Mouse (Mus musculus): Measurements from ENCODE around the gene Coro1b. TPM values are rescaled to one million over a fixed set of nuclear protein-coding genes. Genes with fewer than 3 reads are reported as not detected.

Gene Coro1b
- polyA plus RNA-seq, 1 experiment from 2014 or later = 124 TPM

DNA sequence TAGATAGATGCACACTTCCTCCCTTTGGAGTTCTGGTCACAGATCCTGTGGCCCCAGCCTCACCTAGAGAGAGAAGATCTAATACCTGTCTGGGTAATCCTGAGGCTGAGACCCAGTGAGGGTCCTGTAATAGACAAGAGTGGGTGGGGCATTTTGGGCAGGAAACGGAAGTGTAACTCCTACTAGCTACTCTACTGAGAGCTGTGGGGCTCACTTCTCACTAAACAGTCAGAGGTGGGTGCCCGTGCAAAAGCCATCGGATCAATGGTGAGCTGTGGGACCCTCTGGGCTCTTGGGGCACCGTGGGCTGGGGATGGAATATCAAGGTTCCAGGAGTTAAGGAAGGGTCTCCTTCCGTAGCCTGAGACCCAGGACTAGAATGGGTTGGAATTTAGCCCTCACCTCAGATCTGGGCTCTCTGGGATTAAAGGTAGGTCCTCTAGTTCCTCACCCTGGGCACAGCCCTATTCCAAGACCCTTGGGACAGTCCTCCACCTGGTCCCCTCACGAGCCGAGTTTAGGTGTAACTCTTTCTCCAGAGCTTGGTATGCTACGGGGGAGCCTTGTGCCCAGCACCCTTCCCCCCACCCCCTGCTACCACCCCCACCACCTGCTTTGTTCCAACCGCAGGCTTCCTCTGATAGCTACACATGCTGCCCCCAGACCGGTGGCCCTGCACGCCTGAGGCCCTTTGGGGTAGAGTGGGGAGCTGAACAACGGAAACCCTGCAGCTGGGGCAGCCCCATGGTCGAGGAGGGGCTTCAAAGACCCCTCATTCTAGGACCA lies 6.2 kb downstream of the Coro1b start:
- no peaks in the 10 kb centered on the region for H3K9me3 ChIP-seq (ENCODE audit: control insufficient read depth, low read length)
- no peak overlapping the region for H3K9ac ChIP-seq (ENCODE audit: low read length)
- DNase-seq (ENCODE audit: low spot score) (no peak), ATAC-seq (ENCODE audit: insufficient number of reproducible peaks, low FRiP score, low TSS enrichment, low read depth) (no peak)
- 80% methylated on average over 13 of the region's 13 CpGs for WGBS
- H3K36me3 ChIP-seq (ENCODE audit: control insufficient read depth, insufficient read depth, low read length) = peaks cover 26% of the 10 kb centered on the region
- no peaks in the 10 kb centered on the region for H3K4me1 ChIP-seq (ENCODE audit: control insufficient read depth, insufficient read depth, low read length)
- no peaks in the 10 kb centered on the region for H3K27me3 ChIP-seq (ENCODE audit: control insufficient read depth, insufficient read depth, low read length)
- H3K4me2 ChIP-seq (ENCODE audit: low read depth, severe bottlenecking) = no peak overlapping the region
- no peak overlapping the region for H3K27ac ChIP-seq (replicated peaks; ENCODE audit: low read depth, low read length)
- H3K4me3 ChIP-seq (ENCODE audit: low read depth, low read length) = no peak overlapping the region

- H3K4me2 ChIP-seq (ENCODE audit: low read depth, severe bottlenecking) = no peak overlapping the region
- H3K9me3 ChIP-seq (ENCODE audit: control insufficient read depth, low read length) = no peaks in the 10 kb centered on the region
- H3K36me3 ChIP-seq (ENCODE audit: control insufficient read depth, insufficient read depth, low read length) = peaks cover 26% of the 10 kb centered on the region
- H3K27me3 ChIP-seq (ENCODE audit: control insufficient read depth, insufficient read depth, low read length) = no peaks in the 10 kb centered on the region
- H3K27ac ChIP-seq (replicated peaks; ENCODE audit: low read depth, low read length) = no peak overlapping the region
- ATAC-seq (ENCODE audit: insufficient number of reproducible peaks, low FRiP score, low TSS enrichment, low read depth) = no peak
- WGBS = 81% methylated on average over 6 of the region's 6 CpGs
- H3K9ac ChIP-seq (ENCODE audit: low read length) = no peak overlapping the region
- H3K4me1 ChIP-seq (ENCODE audit: control insufficient read depth, insufficient read depth, low read length) = no peaks in the 10 kb centered on the region
- DNase-seq (ENCODE audit: low spot score) = no peak
- H3K4me3 ChIP-seq (ENCODE audit: low read depth, low read length) = no peak overlapping the region
Measured at GRCm38 (mm10) chr19:4155223-4156072, 7.0 kb downstream of the Coro1b start.

- 75% methylated on average over 20 of the region's 20 CpGs for WGBS
- peaks cover 24% of the 10 kb centered on the region for H3K36me3 ChIP-seq (ENCODE audit: control insufficient read depth, insufficient read depth, low read length)
- H3K27ac ChIP-seq (replicated peaks; ENCODE audit: low read depth, low read length) = no peak overlapping the region
- ATAC-seq (ENCODE audit: insufficient number of reproducible peaks, low FRiP score, low TSS enrichment, low read depth) = no peak
- H3K27me3 ChIP-seq (ENCODE audit: control insufficient read depth, insufficient read depth, low read length) = no peaks in the 10 kb centered on the region
- DNase-seq (ENCODE audit: low spot score) = no peak
- H3K9ac ChIP-seq (ENCODE audit: low read length) = no peak overlapping the region
- no peak overlapping the region for H3K4me2 ChIP-seq (ENCODE audit: low read depth, severe bottlenecking)
- H3K4me3 ChIP-seq (ENCODE audit: low read depth, low read length) = no peak overlapping the region
- no peaks in the 10 kb centered on the region for H3K9me3 ChIP-seq (ENCODE audit: control insufficient read depth, low read length)
- H3K4me1 ChIP-seq (ENCODE audit: control insufficient read depth, insufficient read depth, low read length) = no peaks in the 10 kb centered on the region
Measured at GRCm38 (mm10) chr19:4156073-4156579, 7.7 kb downstream of the Coro1b start.

GRCm38 (mm10) chr19:4156771-4157170 lies 8.4 kb downstream of the Coro1b start:
- Histone ChIP-seq H3K4me3 (ENCODE audit: low read depth, low read length) (no peak overlapping the region), H3K36me3 (ENCODE audit: control insufficient read depth, insufficient read depth, low read length) (peaks cover 21% of the 10 kb centered on the region), H3K27me3 (ENCODE audit: control insufficient read depth, insufficient read depth, low read length) (no peaks in the 10 kb centered on the region), H3K4me1 (ENCODE audit: control insufficient read depth, insufficient read depth, low read length) (no peaks in the 10 kb centered on the region), H3K9me3 (ENCODE audit: control insufficient read depth, low read length) (no peaks in the 10 kb centered on the region), H3K27ac (replicated peaks; ENCODE audit: low read depth, low read length) (no peak overlapping the region), H3K9ac (ENCODE audit: low read length) (no peak overlapping the region), H3K4me2 (ENCODE audit: low read depth, severe bottlenecking) (no peak overlapping the region)
- DNase-seq (ENCODE audit: low spot score) = no peak
- no peak for ATAC-seq (ENCODE audit: insufficient number of reproducible peaks, low FRiP score, low TSS enrichment, low read depth)
- 88% methylated on average over 12 of the region's 12 CpGs for WGBS

- no peak for DNase-seq (ENCODE audit: low spot score)
- 92% methylated on average over 8 of the region's 8 CpGs for WGBS
- ATAC-seq (ENCODE audit: insufficient number of reproducible peaks, low FRiP score, low TSS enrichment, low read depth) = no peak
- Histone ChIP-seq H3K9me3 (ENCODE audit: control insufficient read depth, low read length) (no peaks in the 10 kb centered on the region), H3K9ac (ENCODE audit: low read length) (no peak overlapping the region), H3K4me3 (ENCODE audit: low read depth, low read length) (no peak overlapping the region), H3K27me3 (ENCODE audit: control insufficient read depth, insufficient read depth, low read length) (no peaks in the 10 kb centered on the region), H3K36me3 (ENCODE audit: control insufficient read depth, insufficient read depth, low read length) (peaks cover 18% of the 10 kb centered on the region; the same call in 1 of the 2 replicates), H3K4me1 (ENCODE audit: control insufficient read depth, insufficient read depth, low read length) (peaks cover 4% of the 10 kb centered on the region), H3K4me2 (ENCODE audit: low read depth, severe bottlenecking) (no peak overlapping the region), H3K27ac (replicated peaks; ENCODE audit: low read depth, low read length) (no peak overlapping the region)
Measured at GRCm38 (mm10) chr19:4159049-4159448, 10.6 kb downstream of the Coro1b start.

- DNase-seq (ENCODE audit: low spot score) (peak; percentile 97), ATAC-seq (ENCODE audit: insufficient number of reproducible peaks, low FRiP score, low TSS enrichment, low read depth) (peak; percentile 75)
- Histone ChIP-seq H3K9me3 (ENCODE audit: control insufficient read depth, low read length) (no peaks in the 10 kb centered on the region), H3K4me3 (ENCODE audit: low read depth, low read length) (peak within 1 kb of the TSS; percentile 76), H3K9ac (ENCODE audit: low read length) (peak within 1 kb of the TSS; percentile 55), H3K27ac (replicated peaks; ENCODE audit: low read depth, low read length) (no peak within 1 kb of the TSS), H3K36me3 (ENCODE audit: control insufficient read depth, insufficient read depth, low read length) (peaks cover 8% of the 10 kb centered on the region; the same call in 1 of the 2 replicates), H3K4me1 (ENCODE audit: control insufficient read depth, insufficient read depth, low read length) (peaks cover 4% of the 10 kb centered on the region), H3K4me2 (ENCODE audit: low read depth, severe bottlenecking) (peak within 1 kb of the TSS; percentile 89), H3K27me3 (ENCODE audit: control insufficient read depth, insufficient read depth, low read length) (no peaks in the 10 kb centered on the region)
- 7% methylated on average over 42 of the region's 42 CpGs for WGBS
Measured at GRCm38 (mm10) chr19:4162646-4163542, 14.5 kb downstream of the Coro1b start, which contains the start of gene Rps6kb2. Gene Rps6kb2, minus strand, starts transcription at chr19:4163354.

DNA sequence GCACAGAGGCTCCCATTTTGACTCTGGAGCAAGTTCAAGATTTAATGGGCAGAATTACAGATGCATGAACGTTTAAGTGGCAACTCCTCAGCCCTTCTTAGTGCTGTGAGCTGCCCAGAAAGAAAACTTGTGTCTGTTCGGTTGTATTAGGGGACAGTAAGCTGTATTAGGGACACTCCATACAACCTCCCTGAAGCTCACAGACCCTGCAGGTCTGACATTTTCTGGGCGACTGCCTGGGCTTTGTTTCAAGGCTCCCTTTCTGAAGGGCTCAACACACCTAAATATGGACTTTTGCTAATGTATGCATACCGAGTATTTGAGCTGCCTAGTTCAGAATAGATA lies 15.1 kb downstream of the Coro1b start:
- Histone ChIP-seq H3K9ac (ENCODE audit: low read length) (peak overlapping the region; percentile 55), H3K4me3 (ENCODE audit: low read depth, low read length) (peak overlapping the region; percentile 76), H3K27ac (replicated peaks; ENCODE audit: low read depth, low read length) (no peak overlapping the region), H3K9me3 (ENCODE audit: control insufficient read depth, low read length) (no peaks in the 10 kb centered on the region), H3K36me3 (ENCODE audit: control insufficient read depth, insufficient read depth, low read length) (peaks cover 6% of the 10 kb centered on the region; the same call in 1 of the 2 replicates), H3K4me1 (ENCODE audit: control insufficient read depth, insufficient read depth, low read length) (peaks cover 4% of the 10 kb centered on the region), H3K4me2 (ENCODE audit: low read depth, severe bottlenecking) (peak overlapping the region; percentile 89), H3K27me3 (ENCODE audit: control insufficient read depth, insufficient read depth, low read length) (no peaks in the 10 kb centered on the region)
- DNase-seq (ENCODE audit: low spot score) (no peak), ATAC-seq (ENCODE audit: insufficient number of reproducible peaks, low FRiP score, low TSS enrichment, low read depth) (no peak)
- 35% methylated on average over 4 of the region's 4 CpGs for WGBS

GRCm38 (mm10) chr19:4164100-4164499 lies 15.7 kb downstream of the Coro1b start:
- H3K4me3 ChIP-seq (ENCODE audit: low read depth, low read length) = no peak overlapping the region
- H3K27me3 ChIP-seq (ENCODE audit: control insufficient read depth, insufficient read depth, low read length) = no peaks in the 10 kb centered on the region
- H3K9ac ChIP-seq (ENCODE audit: low read length) = no peak overlapping the region
- no peak for DNase-seq (ENCODE audit: low spot score)
- no peak for ATAC-seq (ENCODE audit: insufficient number of reproducible peaks, low FRiP score, low TSS enrichment, low read depth)
- no peak overlapping the region for H3K4me2 ChIP-seq (ENCODE audit: low read depth, severe bottlenecking)
- no peak overlapping the region for H3K27ac ChIP-seq (replicated peaks; ENCODE audit: low read depth, low read length)
- peaks cover 6% of the 10 kb centered on the region; the same call in 1 of the 2 replicates for H3K36me3 ChIP-seq (ENCODE audit: control insufficient read depth, insufficient read depth, low read length)
- H3K9me3 ChIP-seq (ENCODE audit: control insufficient read depth, low read length) = no peaks in the 10 kb centered on the region
- WGBS = 77% methylated on average over 3 of the region's 3 CpGs
- peaks cover 4% of the 10 kb centered on the region for H3K4me1 ChIP-seq (ENCODE audit: control insufficient read depth, insufficient read depth, low read length)
